Mouse (Mus musculus): ENCODE results near the gene Gm7876. TPM values are rescaled to one million over a fixed set of nuclear protein-coding genes. Genes with fewer than 3 reads are reported as not detected.

Gm7876 gene
- polyA plus RNA-seq (2012; rRNA removed) = not detected in 2 replicates

DNA sequence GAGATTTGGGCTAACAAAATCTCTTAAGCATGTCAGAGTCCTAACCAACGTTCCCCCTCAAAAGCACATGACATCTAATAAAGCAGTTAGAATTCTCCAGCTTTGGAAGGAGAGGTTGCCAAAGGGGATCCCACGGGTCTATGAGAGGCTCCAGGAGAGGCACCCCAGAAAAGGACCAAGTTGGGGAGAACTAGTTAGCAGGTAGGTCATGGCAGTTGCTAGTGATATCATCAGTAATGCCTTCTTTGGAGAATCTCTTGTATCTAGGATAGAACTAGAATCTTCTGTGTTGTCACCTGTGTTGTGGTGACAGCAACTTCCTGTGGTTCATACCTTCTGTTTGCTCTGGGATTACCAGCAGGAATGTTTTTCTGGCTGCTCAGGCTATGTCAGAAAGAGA lies at the start of gene Gm7876:
Gm7876 (plus strand) TSS at position 301 of the 400 bp plus-strand sequence.

DNA sequence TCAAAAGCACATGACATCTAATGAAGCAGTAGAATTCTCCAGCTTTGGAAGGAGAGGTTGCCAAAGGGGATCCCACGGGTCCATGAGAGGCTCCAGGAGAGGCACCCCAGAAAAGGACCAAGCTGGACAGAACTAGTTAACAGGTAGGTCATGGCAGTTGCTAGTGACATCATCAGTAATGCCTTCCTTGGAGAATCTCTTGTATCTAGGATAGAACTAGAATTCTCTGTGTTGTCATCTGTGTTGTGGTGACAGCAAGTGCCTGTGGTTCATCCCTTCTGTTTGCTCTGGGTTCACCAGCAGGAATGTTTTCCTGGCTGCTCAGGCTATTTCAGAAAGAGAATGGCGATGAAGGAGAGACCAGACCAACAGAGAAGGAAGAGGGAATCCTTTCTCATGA lies 45.1 kb upstream of the Gm7876 start, which contains the start of gene Gm3239:
Gm3239 (plus strand) TSS at position 301 of the 400 bp plus-strand sequence.

DNA sequence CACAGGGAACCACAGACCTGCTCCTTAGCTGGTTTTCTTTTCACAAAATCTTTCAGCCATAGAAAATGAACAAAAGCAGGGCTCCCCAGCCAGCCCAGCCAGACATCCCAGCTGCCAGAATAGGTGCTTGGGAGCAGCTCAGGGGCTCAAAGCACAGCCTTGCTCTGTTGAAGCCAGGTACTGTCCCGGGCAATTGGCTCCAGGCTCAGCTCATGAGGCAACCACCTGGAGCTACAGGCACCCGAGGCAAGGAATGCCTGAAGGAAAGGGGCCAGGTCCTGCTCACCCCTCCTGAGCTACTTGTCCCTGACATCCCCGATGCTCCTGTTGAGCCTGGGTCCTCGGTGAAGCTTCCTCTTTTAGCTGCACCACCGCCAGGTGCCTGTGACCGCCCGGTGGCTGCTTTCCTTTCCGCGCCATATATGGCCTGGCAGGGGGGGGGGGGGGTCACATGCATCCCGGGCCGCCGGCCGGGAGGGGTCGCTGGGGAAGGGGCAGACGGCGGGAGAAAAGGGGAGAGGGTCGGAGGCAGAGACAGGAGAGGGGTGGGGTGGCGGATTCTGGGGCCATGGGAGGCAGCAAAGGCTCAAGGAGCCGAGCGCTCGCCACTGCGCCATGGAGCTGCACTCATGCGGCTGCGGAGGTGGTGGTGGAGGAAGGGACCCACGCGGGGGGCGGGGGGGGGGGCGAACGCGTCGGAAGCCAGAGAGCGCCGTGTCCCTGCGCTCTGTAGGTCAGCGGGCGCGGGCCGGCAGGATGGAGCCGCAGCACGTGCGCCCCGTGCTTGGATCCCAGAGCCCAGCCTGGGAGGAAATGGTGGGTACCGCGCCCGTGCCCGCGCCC lies 17.2 kb downstream of the Gm7876 start, which contains the start of gene Gm3252:
Gm3252 (plus strand) TSS at position 738 of the 843 bp plus-strand sequence.

Other genes with a start within 250 kb of the Gm7876 start
- not detected in 2 replicates for gene Gm3182, start 227.5 kb upstream of the Gm7876 start, polyA plus RNA-seq (2012; rRNA removed)
- not detected in 2 replicates for gene Gm3047, start 153.8 kb upstream of the Gm7876 start, polyA plus RNA-seq (2012; rRNA removed)
- gene Gm8159, start 76.9 kb upstream of the Gm7876 start, polyA plus RNA-seq (2012; rRNA removed) = not detected in 2 replicates
- not detected in 2 replicates for gene Gm3239, start 45.0 kb upstream of the Gm7876 start, polyA plus RNA-seq (2012; rRNA removed)
- gene Gm3252, start 17.5 kb downstream of the Gm7876 start, polyA plus RNA-seq (2012; rRNA removed) = not detected in 2 replicates
- not detected in 2 replicates for gene Gm9602, start 67.1 kb downstream of the Gm7876 start, polyA plus RNA-seq (2012; rRNA removed)
- not detected in 2 replicates for gene Gm3269, start 128.9 kb downstream of the Gm7876 start, polyA plus RNA-seq (2012; rRNA removed)
- gene Gm3264, start 146.3 kb downstream of the Gm7876 start, polyA plus RNA-seq (2012; rRNA removed) = not detected in 2 replicates
- not detected in 2 replicates for gene Gm3278, start 183.2 kb downstream of the Gm7876 start, polyA plus RNA-seq (2012; rRNA removed)